Mouse (Mus musculus) stomach, embryonic 16.5 days (tissue): ENCODE results near the gene Chrnb2. TPM values are rescaled to one million over a fixed set of nuclear protein-coding genes. Genes with fewer than 3 reads are reported as not detected.

Source experiments
- ATAC-seq: fragments of 200-750 bp; cut with Nextera tagmentation; 2 replicates; pipeline ENCODE4 v1.8.0; 2017; ENCODE audit warnings: moderate number of reproducible peaks, moderate TSS enrichment; ENCODE audit not compliant: insufficient read depth, low FRiP score
- H3K27ac ChIP-seq: fragments of 300-500 bp; sonication (generic); 2 replicates; pipeline ENCODE4 v1.5.1; 2014; ENCODE audit warnings: low read length
- H3K27me3 ChIP-seq: fragments of 300-500 bp; sonication (generic); 2 replicates; pipeline ENCODE4 v1.6.1; 2014; ENCODE audit warnings: low read length, control low read depth, mixed read lengths; ENCODE audit not compliant: control insufficient read depth, insufficient read depth
- H3K36me3 ChIP-seq: fragments of 300-500 bp; sonication (generic); 2 replicates; pipeline ENCODE4 v1.6.1; 2014; ENCODE audit warnings: low read length; ENCODE audit not compliant: control insufficient read depth, insufficient read depth
- H3K4me1 ChIP-seq: fragments of 300-500 bp; sonication (generic); 2 replicates; pipeline ENCODE4 v1.6.1; 2014; ENCODE audit warnings: low read length, control low read depth, mixed read lengths; ENCODE audit not compliant: control insufficient read depth, insufficient read depth
- H3K4me2 ChIP-seq: fragments of 300-500 bp; sonication (generic); 2 replicates; pipeline ENCODE4 v1.6.1; 2014; ENCODE audit warnings: low read depth, low read length, mixed read lengths
- H3K4me3 ChIP-seq: fragments of 300-500 bp; sonication (generic); replicated peaks from 2 replicates; pipeline ENCODE4 v1.5.1; 2014; ENCODE audit warnings: mild to moderate bottlenecking, low read length
- H3K9ac ChIP-seq: fragments of 300-500 bp; sonication (generic); 2 replicates; pipeline ENCODE4 v1.6.1; 2014; ENCODE audit warnings: low read length
- H3K9me3 ChIP-seq: fragments of 300-500 bp; sonication (generic); replicated peaks from 2 replicates; pipeline ENCODE4 v1.6.1; 2016; ENCODE audit warnings: low read length, control low read depth; ENCODE audit not compliant: control insufficient read depth
- WGBS: fragments of 180-500 bp; shearing (Covaris S2); extraction: QIAGEN DNeasy Blood & Tissue Kit; methylation state at CpG from one replicate; pipeline ENCODE4 v1.1.7; 2014; 5-methylcytosine and 5-hydroxymethylcytosine counted together
- polyA plus RNA-seq: library from polyadenylated mRNA; unstranded; fragments of >200 nt; fragmentation: Nextera tagmentation; extraction: Ambion mirVana; gene quantifications from 2 replicates; pipeline ENCODE4 v1.2.1, GENCODE M21; 2015

Gene Chrnb2
- polyA plus RNA-seq, 1 experiment from 2014 or later: 1.2 TPM

GRCm38 (mm10) chr3:89772968-89773709 is 8.7 kb upstream of the Chrnb2 start, which contains the start of gene Ube2q1:
TSS of gene Ube2q1 (plus strand) at chr3:89773616.
- no peaks in the 10 kb centered on the region for H3K9me3 ChIP-seq
- no peaks in the 10 kb centered on the region for H3K27me3 ChIP-seq
- peak within 1 kb of the TSS; percentile 97 for H3K27ac ChIP-seq
- ATAC-seq: peak; percentile 94
- H3K4me2 ChIP-seq: peak within 1 kb of the TSS; percentile 76
- H3K4me3 ChIP-seq: peak within 1 kb of the TSS; percentile 92
- H3K36me3 ChIP-seq: peaks cover 5% of the 10 kb centered on the region; the same call in 1 of the 2 replicates
- peaks cover 30% of the 10 kb centered on the region for H3K4me1 ChIP-seq
- 1% methylated on average over 72 of the region's 90 CpGs for WGBS
- H3K9ac ChIP-seq: peak within 1 kb of the TSS; percentile 100

- H3K4me1 ChIP-seq: peaks cover 30% of the 10 kb centered on the region
- under 1% methylated on average over 17 of the region's 17 CpGs for WGBS
- H3K4me3 ChIP-seq: peak overlapping the region; percentile 92
- peak overlapping the region; percentile 97 for H3K27ac ChIP-seq
- peak overlapping the region; percentile 100 for H3K9ac ChIP-seq
- peaks cover 5% of the 10 kb centered on the region; the same call in 1 of the 2 replicates for H3K36me3 ChIP-seq
- ATAC-seq: peak; percentile 63
- peak overlapping the region; percentile 74 for H3K4me2 ChIP-seq
- no peaks in the 10 kb centered on the region for H3K27me3 ChIP-seq
- H3K9me3 ChIP-seq: no peaks in the 10 kb centered on the region
These were observed 8.1 kb upstream of the Chrnb2 start for GRCm38 (mm10) chr3:89772588-89772967.

- WGBS: 36% methylated on average over 2 of the region's 2 CpGs
- no peak overlapping the region for H3K4me2 ChIP-seq
- H3K4me1 ChIP-seq: peaks cover 26% of the 10 kb centered on the region
- H3K4me3 ChIP-seq: no peak overlapping the region
- no peak overlapping the region for H3K27ac ChIP-seq
- no peaks in the 10 kb centered on the region for H3K9me3 ChIP-seq
- H3K9ac ChIP-seq: no peak overlapping the region
- no peak for ATAC-seq
- no peaks in the 10 kb centered on the region for H3K36me3 ChIP-seq
- H3K27me3 ChIP-seq: no peaks in the 10 kb centered on the region
These were observed 6.1 kb upstream of the Chrnb2 start for GRCm38 (mm10) chr3:89770425-89771002.

DNA sequence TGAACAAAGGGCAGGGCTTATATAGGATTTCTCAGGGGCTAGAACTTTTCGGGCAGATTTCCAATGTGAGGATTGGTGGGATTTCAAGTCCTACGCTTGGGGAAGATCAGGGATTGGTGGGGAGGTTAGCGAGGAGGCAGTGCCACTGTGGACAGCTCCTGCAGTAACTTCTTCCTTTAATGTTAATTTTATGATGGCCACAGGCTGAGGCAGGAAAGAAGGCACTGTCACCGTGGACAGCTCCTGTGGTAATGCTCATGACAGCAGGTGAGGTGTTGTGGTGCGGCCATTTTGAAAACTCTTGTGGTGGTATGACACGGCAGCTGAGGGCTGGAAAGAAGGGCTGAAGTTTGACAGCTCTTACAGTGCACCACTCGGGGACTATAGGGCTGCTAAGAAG is 5.2 kb upstream of the Chrnb2 start:
- H3K27me3 ChIP-seq: no peaks in the 10 kb centered on the region
- no peak overlapping the region for H3K4me3 ChIP-seq
- no peak overlapping the region for H3K27ac ChIP-seq
- peaks cover 17% of the 10 kb centered on the region for H3K4me1 ChIP-seq
- no peak for ATAC-seq
- H3K9me3 ChIP-seq: no peaks in the 10 kb centered on the region
- H3K4me2 ChIP-seq: no peak overlapping the region
- WGBS: 63% methylated on average over 7 of the region's 7 CpGs
- H3K36me3 ChIP-seq: no peaks in the 10 kb centered on the region
- no peak overlapping the region for H3K9ac ChIP-seq

- H3K9ac ChIP-seq: no peak overlapping the region
- H3K4me2 ChIP-seq: no peak overlapping the region
- no peaks in the 10 kb centered on the region for H3K9me3 ChIP-seq
- no peaks in the 10 kb centered on the region for H3K4me1 ChIP-seq
- H3K27ac ChIP-seq: no peak overlapping the region
- no peaks in the 10 kb centered on the region for H3K27me3 ChIP-seq
- 54% methylated on average over 3 of the region's 3 CpGs for WGBS
- no peak for ATAC-seq
- no peaks in the 10 kb centered on the region for H3K36me3 ChIP-seq
- H3K4me3 ChIP-seq: no peak overlapping the region
These were observed 4.6 kb downstream of the Chrnb2 start for GRCm38 (mm10) chr3:89759786-89760185.

- Histone ChIP-seq H3K9me3 (no peaks in the 10 kb centered on the region), H3K27ac (no peak overlapping the region), H3K4me1 (no peaks in the 10 kb centered on the region), H3K27me3 (no peaks in the 10 kb centered on the region), H3K9ac (no peak overlapping the region), H3K36me3 (no peaks in the 10 kb centered on the region), H3K4me3 (no peak overlapping the region), H3K4me2 (no peak overlapping the region)
- WGBS: 68% methylated on average over 2 of the region's 2 CpGs
- ATAC-seq: no peak
These were observed 6.6 kb downstream of the Chrnb2 start for GRCm38 (mm10) chr3:89757851-89758250.

GRCm38 (mm10) chr3:89755283-89755682 is 9.1 kb downstream of the Chrnb2 start:
- H3K9ac ChIP-seq: no peak overlapping the region
- peaks cover 7% of the 10 kb centered on the region; the same call in 1 of the 2 replicates for H3K36me3 ChIP-seq
- H3K27ac ChIP-seq: no peak overlapping the region
- H3K4me3 ChIP-seq: no peak overlapping the region
- no peak overlapping the region for H3K4me2 ChIP-seq
- ATAC-seq: no peak
- no peaks in the 10 kb centered on the region for H3K27me3 ChIP-seq
- no peaks in the 10 kb centered on the region for H3K9me3 ChIP-seq
- 63% methylated on average over 6 of the region's 6 CpGs for WGBS
- no peaks in the 10 kb centered on the region for H3K4me1 ChIP-seq

GRCm38 (mm10) chr3:89752307-89752706 is 12.1 kb downstream of the Chrnb2 start:
- no peaks in the 10 kb centered on the region for H3K4me1 ChIP-seq
- no peaks in the 10 kb centered on the region for H3K27me3 ChIP-seq
- H3K4me2 ChIP-seq: no peak overlapping the region
- H3K9me3 ChIP-seq: no peaks in the 10 kb centered on the region
- H3K36me3 ChIP-seq: peaks cover 14% of the 10 kb centered on the region; the same call in 1 of the 2 replicates
- no peak overlapping the region for H3K27ac ChIP-seq
- no peak for ATAC-seq
- 6% methylated on average over 1 of the region's 1 CpGs for WGBS
- no peak overlapping the region for H3K4me3 ChIP-seq
- no peak overlapping the region for H3K9ac ChIP-seq

GRCm38 (mm10) chr3:89738509-89738908 is 25.9 kb downstream of the Chrnb2 start:
- Histone ChIP-seq H3K27me3 (no peaks in the 10 kb centered on the region), H3K4me3 (no peak overlapping the region), H3K27ac (no peak overlapping the region), H3K9ac (no peak overlapping the region), H3K9me3 (no peaks in the 10 kb centered on the region), H3K36me3 (peaks cover 13% of the 10 kb centered on the region; the same call in 1 of the 2 replicates), H3K4me1 (no peaks in the 10 kb centered on the region), H3K4me2 (no peak overlapping the region)
- no peak for ATAC-seq
- WGBS: 90% methylated on average over 6 of the region's 6 CpGs
